Mouse (Mus musculus) hindbrain, embryonic 14.5 days (tissue): ENCODE measurements around the gene Dok3. TPM values are rescaled to one million over a fixed set of nuclear protein-coding genes. Genes with fewer than 3 reads are reported as not detected.
"Not testable (repeated sequence)": the region's sequence is repeated elsewhere in the genome, so short reads cannot be mapped to it uniquely, and the experiment has no call there.

Source experiments
- ATAC-seq: fragments of 200-750 bp; cut with Nextera tagmentation; 2 replicates; pipeline ENCODE4 v1.8.0; 2017; ENCODE audit warnings: moderate number of reproducible peaks, mild to moderate bottlenecking, moderate TSS enrichment, moderate library complexity; ENCODE audit not compliant: low FRiP score
- DNase-seq: peaks from one replicate; pipeline ENCODE4 v3.0.0-alpha.2; 2015; ENCODE audit warnings: low spot score
- H3K27ac ChIP-seq: fragments of 300-500 bp; sonication (generic); 2 replicates; pipeline ENCODE4 v1.5.1; 2014; ENCODE audit warnings: mild to moderate bottlenecking, moderate library complexity
- H3K27me3 ChIP-seq: fragments of 300-500 bp; sonication (generic); 2 replicates; pipeline ENCODE4 v1.6.1; 2014; ENCODE audit warnings: mild to moderate bottlenecking, low read length, mixed read lengths; ENCODE audit not compliant: control insufficient read depth, insufficient read depth
- H3K36me3 ChIP-seq: fragments of 300-500 bp; sonication (generic); replicated peaks from 2 replicates; pipeline ENCODE4 v1.6.1; 2014; ENCODE audit not compliant: control insufficient read depth, insufficient read depth
- H3K4me1 ChIP-seq: fragments of 300-500 bp; sonication (generic); replicated peaks from 2 replicates; pipeline ENCODE4 v1.6.1; 2014; ENCODE audit warnings: antibody characterized with exemption, low read length, mixed read lengths; ENCODE audit not compliant: control insufficient read depth, insufficient read depth
- H3K4me2 ChIP-seq: fragments of 300-500 bp; sonication (generic); replicated peaks from 2 replicates; pipeline ENCODE4 v1.6.1; 2014; ENCODE audit warnings: mild to moderate bottlenecking, moderate library complexity
- H3K4me3 ChIP-seq: fragments of 300-500 bp; sonication (generic); replicated peaks from 2 replicates; pipeline ENCODE4 v1.5.1; 2014; ENCODE audit warnings: mild to moderate bottlenecking, low read length
- H3K9ac ChIP-seq: fragments of 300-500 bp; sonication (generic); 2 replicates; pipeline ENCODE4 v1.6.1; 2014
- H3K9me3 ChIP-seq: fragments of 300-500 bp; sonication (generic); 2 replicates; pipeline ENCODE4 v1.6.1; 2016; ENCODE audit warnings: low read length; ENCODE audit not compliant: control insufficient read depth
- WGBS: fragments of 180-500 bp; shearing (Covaris S2); extraction: QIAGEN DNeasy Blood & Tissue Kit; methylation state at CpG from one replicate; pipeline ENCODE4 v1.1.7; 2014; 5-methylcytosine and 5-hydroxymethylcytosine counted together
- polyA plus RNA-seq: library from polyadenylated mRNA; unstranded; fragments of >200 nt; fragmentation: Nextera tagmentation; extraction: Ambion mirVana; gene quantifications from 2 replicates; pipeline ENCODE4 v1.2.1, GENCODE M21; 2014

The Dok3 gene
- polyA plus RNA-seq, 1 experiment from 2014 or later = 3.8 TPM

GRCm38 (mm10) chr13:55569726-55570285 is 40.7 kb upstream of the Dok3 start:
- H3K27ac ChIP-seq = peak overlapping the region; percentile 94
- H3K9ac ChIP-seq = peak overlapping the region; percentile 97
- H3K4me3 ChIP-seq = peak overlapping the region; percentile 98
- H3K27me3 ChIP-seq = no peaks in the 10 kb centered on the region
- peaks cover 24% of the 10 kb centered on the region for H3K4me1 ChIP-seq
- H3K36me3 ChIP-seq = peaks cover 24% of the 10 kb centered on the region
- H3K9me3 ChIP-seq = no peaks in the 10 kb centered on the region
- H3K4me2 ChIP-seq = peak overlapping the region; percentile 59
- WGBS = 3% methylated on average over 16 of the region's 16 CpGs
- ATAC-seq = peak; percentile 25; the same call in 1 of the 2 replicates
- DNase-seq = peak; percentile 31

DNA sequence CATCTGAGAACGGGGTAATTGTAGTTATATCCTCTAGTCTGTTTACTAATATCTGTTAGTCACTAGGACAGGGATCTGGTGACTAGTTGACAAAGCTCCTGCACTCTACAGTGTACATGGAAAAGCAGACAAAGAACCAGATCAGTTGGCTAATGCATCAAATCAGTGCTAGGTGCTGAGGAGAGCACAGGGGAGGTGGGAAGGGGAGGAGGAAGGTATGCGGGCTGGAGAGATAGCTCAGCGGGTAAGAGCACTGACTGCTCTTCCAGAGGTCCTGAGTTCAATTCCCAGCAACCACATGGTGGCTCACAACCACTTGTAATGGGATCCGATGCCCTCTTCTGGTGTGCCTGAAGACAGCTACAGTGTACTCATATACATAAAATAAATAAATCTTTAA is 39.4 kb upstream of the Dok3 start:
- not testable (repeated sequence) for H3K4me2 ChIP-seq, DNase-seq, H3K9ac ChIP-seq, H3K27me3 ChIP-seq, H3K27ac ChIP-seq, H3K9me3 ChIP-seq, ATAC-seq, H3K4me3 ChIP-seq
- Histone ChIP-seq H3K36me3 (peaks cover 28% of the 10 kb centered on the region), H3K4me1 (peaks cover 24% of the 10 kb centered on the region)
- WGBS = 93% methylated on average over 4 of the region's 4 CpGs

DNA sequence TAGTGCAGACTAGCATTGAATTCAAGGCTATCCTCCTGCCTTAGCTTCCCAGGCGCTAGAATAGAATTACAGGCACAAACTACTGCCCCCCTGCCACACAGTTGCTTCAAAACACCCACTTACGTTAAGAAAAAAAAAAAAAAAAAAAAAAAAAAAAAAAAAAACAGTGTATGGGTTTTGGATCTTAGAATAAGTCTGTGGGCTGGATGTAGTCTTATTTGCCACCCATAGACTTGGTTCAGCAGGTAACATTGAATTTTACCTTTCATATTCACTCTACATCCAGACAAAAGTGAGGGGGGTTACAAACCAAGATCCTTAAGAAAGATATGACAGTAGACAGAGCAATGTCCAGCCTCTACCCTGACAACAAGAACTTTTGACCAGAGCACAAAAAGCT is 38.9 kb upstream of the Dok3 start:
- DNase-seq = no peak
- H3K27ac ChIP-seq = no peak overlapping the region
- H3K4me1 ChIP-seq = peaks cover 24% of the 10 kb centered on the region
- no peaks in the 10 kb centered on the region for H3K27me3 ChIP-seq
- no peaks in the 10 kb centered on the region for H3K9me3 ChIP-seq
- H3K4me3 ChIP-seq = no peak overlapping the region
- ATAC-seq = no peak
- no peak overlapping the region for H3K4me2 ChIP-seq
- peaks cover 34% of the 10 kb centered on the region for H3K36me3 ChIP-seq
- no peak overlapping the region for H3K9ac ChIP-seq
- 89% methylated on average over 2 of the region's 2 CpGs for WGBS

GRCm38 (mm10) chr13:55567001-55567400 is 37.9 kb upstream of the Dok3 start:
- Histone ChIP-seq H3K9me3 (no peaks in the 10 kb centered on the region), H3K4me3 (no peak overlapping the region), H3K27ac (no peak overlapping the region), H3K4me2 (no peak overlapping the region), H3K9ac (no peak overlapping the region), H3K36me3 (peaks cover 41% of the 10 kb centered on the region), H3K27me3 (no peaks in the 10 kb centered on the region), H3K4me1 (peaks cover 20% of the 10 kb centered on the region)
- DNase-seq (no peak), ATAC-seq (no peak)
- 77% methylated on average over 6 of the region's 6 CpGs for WGBS

DNA sequence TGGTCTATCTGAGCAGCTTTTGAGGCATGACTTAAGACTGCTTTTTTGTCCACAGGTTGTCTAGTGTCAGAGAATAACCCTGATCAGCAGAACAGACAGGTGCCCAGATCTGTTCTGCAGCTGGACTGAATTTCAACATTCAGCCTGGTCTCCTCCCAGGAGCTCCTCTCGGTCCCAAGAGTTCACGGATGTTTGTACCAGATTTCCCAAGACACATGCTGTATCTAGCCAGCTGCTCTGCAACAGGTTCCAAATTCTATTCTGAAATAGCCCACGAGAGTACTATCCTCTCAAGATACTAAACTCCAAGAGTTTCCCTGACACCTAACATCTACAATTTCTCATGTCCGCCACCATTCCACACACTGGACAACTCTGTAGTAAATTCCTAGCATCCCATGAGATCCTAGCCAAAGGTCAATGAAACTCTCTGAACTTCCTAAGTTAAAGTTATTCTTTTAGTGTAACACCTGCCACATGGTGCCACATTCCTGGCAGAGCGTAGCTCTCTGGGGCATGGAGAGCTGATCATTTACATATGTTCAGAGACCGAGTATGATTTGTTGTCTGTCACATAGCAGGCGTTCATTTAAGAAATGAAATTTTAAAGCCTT is 34.3 kb upstream of the Dok3 start:
- H3K4me2 ChIP-seq = no peak overlapping the region
- no peak for ATAC-seq
- peaks cover 41% of the 10 kb centered on the region for H3K36me3 ChIP-seq
- no peak for DNase-seq
- no peak overlapping the region for H3K4me3 ChIP-seq
- H3K27me3 ChIP-seq = no peaks in the 10 kb centered on the region
- 79% methylated on average over 7 of the region's 7 CpGs for WGBS
- H3K9me3 ChIP-seq = no peaks in the 10 kb centered on the region
- peaks cover 7% of the 10 kb centered on the region; the same call in 1 of the 2 replicates for H3K4me1 ChIP-seq
- no peak overlapping the region for H3K27ac ChIP-seq
- no peak overlapping the region for H3K9ac ChIP-seq

DNA sequence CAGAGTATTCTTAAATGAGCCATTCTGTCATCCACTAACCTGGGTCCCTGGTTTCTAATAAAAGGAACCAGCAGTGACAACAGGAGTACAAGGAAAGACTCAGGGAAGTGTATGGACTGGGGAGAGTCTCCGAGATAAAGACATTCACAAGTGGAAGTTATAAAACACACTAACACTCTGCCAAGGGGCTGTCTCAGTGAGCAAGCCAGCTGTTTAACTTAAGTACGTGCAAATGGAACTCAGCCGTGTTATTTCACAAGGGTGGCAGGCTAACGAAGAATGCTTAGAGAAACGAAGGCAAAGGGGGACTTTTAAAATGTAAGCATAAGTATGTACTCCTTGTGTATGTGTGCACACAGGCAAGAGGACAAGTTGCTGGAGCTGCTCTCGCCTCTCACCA is 28.4 kb upstream of the Dok3 start:
- Histone ChIP-seq H3K4me3 (no peak overlapping the region), H3K27me3 (no peaks in the 10 kb centered on the region), H3K9ac (no peak overlapping the region), H3K9me3 (no peaks in the 10 kb centered on the region), H3K4me2 (no peak overlapping the region), H3K27ac (no peak overlapping the region), H3K4me1 (no peaks in the 10 kb centered on the region), H3K36me3 (peaks cover 48% of the 10 kb centered on the region)
- no peak for ATAC-seq
- 93% methylated on average over 6 of the region's 6 CpGs for WGBS
- no peak for DNase-seq

DNA sequence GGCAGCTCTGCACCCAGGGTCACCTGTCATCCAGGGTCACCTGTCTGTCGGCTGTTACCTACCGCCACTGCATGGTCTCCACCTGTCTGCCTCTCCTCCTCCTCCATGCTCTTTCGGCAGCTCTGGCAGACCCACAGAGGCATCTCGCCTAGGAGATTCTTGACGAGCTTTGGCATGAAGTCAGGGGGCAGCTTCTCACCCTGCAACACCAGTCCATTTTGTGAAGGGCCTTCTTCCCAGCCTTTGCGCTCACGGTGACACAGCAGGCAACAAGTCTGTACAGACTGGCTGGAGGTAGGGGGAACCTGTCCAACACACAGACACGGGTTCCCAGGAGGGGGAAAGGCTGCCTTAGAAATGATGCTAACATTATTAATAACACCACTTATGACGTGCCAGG is 26.8 kb upstream of the Dok3 start:
- Histone ChIP-seq H3K9ac (no peak overlapping the region), H3K4me3 (no peak overlapping the region), H3K4me1 (no peaks in the 10 kb centered on the region), H3K27me3 (no peaks in the 10 kb centered on the region), H3K4me2 (no peak overlapping the region), H3K27ac (no peak overlapping the region), H3K9me3 (no peaks in the 10 kb centered on the region), H3K36me3 (peaks cover 61% of the 10 kb centered on the region)
- ATAC-seq = no peak
- 92% methylated on average over 9 of the region's 9 CpGs for WGBS
- DNase-seq = no peak

DNA sequence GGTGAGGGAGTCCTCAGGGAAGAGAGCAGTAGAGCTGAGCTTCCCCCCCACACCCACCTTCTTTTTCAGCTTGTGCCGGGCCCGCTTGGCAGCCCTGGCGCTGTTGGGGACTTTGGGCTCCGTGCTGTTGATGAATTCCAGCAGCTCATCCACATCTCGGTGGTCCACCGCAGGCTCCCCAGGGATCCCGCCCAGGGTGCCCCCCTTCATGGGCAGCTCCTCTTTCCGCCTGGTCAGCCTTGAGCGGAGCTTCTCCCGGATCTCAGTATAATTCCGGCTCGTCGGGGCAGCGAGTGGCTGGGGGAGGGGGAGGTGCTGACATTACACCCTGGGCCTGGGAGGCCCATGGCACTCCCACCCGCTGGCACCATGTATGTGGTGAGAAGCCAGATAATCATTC is 20.0 kb upstream of the Dok3 start:
- Histone ChIP-seq H3K27me3 (no peaks in the 10 kb centered on the region), H3K4me2 (no peak overlapping the region), H3K4me1 (no peaks in the 10 kb centered on the region), H3K9me3 (no peaks in the 10 kb centered on the region), H3K36me3 (peaks cover 100% of the 10 kb centered on the region), H3K27ac (no peak overlapping the region), H3K4me3 (no peak overlapping the region), H3K9ac (no peak overlapping the region)
- WGBS = 90% methylated on average over 15 of the region's 15 CpGs
- ATAC-seq (no peak), DNase-seq (no peak)

DNA sequence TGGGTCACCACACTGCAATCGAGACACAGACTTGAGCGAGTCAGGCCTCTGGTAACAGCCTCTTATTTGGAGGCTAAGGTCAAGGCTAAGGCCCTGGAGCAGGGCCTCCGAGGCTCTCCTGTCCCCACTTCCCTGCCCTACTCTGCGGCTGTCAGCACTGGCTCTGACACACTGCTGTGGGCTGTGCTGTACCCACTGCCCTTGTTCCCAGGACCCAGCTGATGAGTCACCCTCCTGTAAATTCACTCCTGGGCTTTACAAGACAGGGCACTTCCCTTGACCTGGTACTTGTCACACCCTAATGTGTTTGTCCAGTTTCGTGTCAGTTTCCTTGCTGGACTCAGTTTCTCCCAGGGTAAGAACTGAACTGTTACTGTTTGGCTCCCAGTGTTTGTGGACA is 19.3 kb upstream of the Dok3 start:
- Histone ChIP-seq H3K9me3 (no peaks in the 10 kb centered on the region), H3K36me3 (peaks cover 100% of the 10 kb centered on the region), H3K27ac (no peak overlapping the region), H3K27me3 (no peaks in the 10 kb centered on the region), H3K4me2 (no peak overlapping the region), H3K4me1 (no peaks in the 10 kb centered on the region), H3K9ac (no peak overlapping the region), H3K4me3 (no peak overlapping the region)
- no peak for DNase-seq
- ATAC-seq = no peak
- WGBS = 89% methylated on average over 5 of the region's 5 CpGs

GRCm38 (mm10) chr13:55547916-55548315 is 18.8 kb upstream of the Dok3 start:
- H3K4me1 ChIP-seq = no peaks in the 10 kb centered on the region
- H3K9ac ChIP-seq = no peak overlapping the region
- WGBS = 100% methylated on average over 2 of the region's 2 CpGs
- peaks cover 100% of the 10 kb centered on the region for H3K36me3 ChIP-seq
- DNase-seq = no peak
- H3K9me3 ChIP-seq = no peaks in the 10 kb centered on the region
- H3K27me3 ChIP-seq = no peaks in the 10 kb centered on the region
- H3K4me2 ChIP-seq = no peak overlapping the region
- no peak overlapping the region for H3K27ac ChIP-seq
- no peak overlapping the region for H3K4me3 ChIP-seq
- no peak for ATAC-seq
